7 mouse cellular contexts compared by ENCODE assay signal in genomic region chr9:102714893-102715505, GRCm38 (mm10). TPM values are rescaled to one million over a fixed set of nuclear protein-coding genes. Genes with fewer than 3 reads are reported as not detected.
A peak's percentile ranks its signal among the peaks of the same experiment; 100 is the strongest.
DNase-seq lines count a peak whose midpoint lies in the region; ATAC-seq lines count a peak whose summit lies in the region.

No protein-coding gene starts in this region.

- no peak overlapping the region for H3K4me3 ChIP-seq in embryonic facial prominence, embryonic 13.5 days
- H3K4me3 ChIP-seq in stomach, embryonic 15.5 days (replicated peaks) = no peak overlapping the region

- H3K9ac ChIP-seq in embryonic facial prominence, embryonic 13.5 days = 0 out of 2 replicates have a peak overlapping the region, but pooled peaks have one; percentile 36
- H3K9ac ChIP-seq in stomach, embryonic 15.5 days = no peak overlapping the region

- H3K36me3 ChIP-seq in embryonic facial prominence, embryonic 13.5 days = peaks cover 2% of the 10 kb centered on the region
- H3K36me3 ChIP-seq in stomach, embryonic 15.5 days = no peaks in the 10 kb centered on the region; the same call in 1 of the 2 replicates

- H3K27me3 ChIP-seq in embryonic facial prominence, embryonic 13.5 days = no peaks in the 10 kb centered on the region
- H3K27me3 ChIP-seq in stomach, embryonic 15.5 days (replicated peaks) = no peaks in the 10 kb centered on the region

- peak; percentile 56 for DNase-seq in retina, postnatal 1 day
- no peak for DNase-seq in retina, embryonic 14.5 days (ENCODE audit: low spot score)
- DNase-seq in kidney, postnatal 14 days = peak; percentile 67
- no peak for DNase-seq in right cerebral cortex, adult 2 months (ENCODE audit: low spot score in 2 of 2)
- no peak for DNase-seq in gastrocnemius, postnatal 4 days (ENCODE audit: low spot score in 2 of 2)

- H3K4me1 ChIP-seq in embryonic facial prominence, embryonic 13.5 days = peaks cover 53% of the 10 kb centered on the region
- H3K4me1 ChIP-seq in stomach, embryonic 15.5 days = peaks cover 21% of the 10 kb centered on the region

- H3K9me3 ChIP-seq in embryonic facial prominence, embryonic 13.5 days = no peaks in the 10 kb centered on the region
- H3K9me3 ChIP-seq in stomach, embryonic 15.5 days = no peaks in the 10 kb centered on the region

- 7% methylated on average over 7 of the region's 7 CpGs for WGBS in embryonic facial prominence, embryonic 13.5 days
- WGBS in stomach, embryonic 15.5 days = 8% methylated on average over 7 of the region's 7 CpGs

- no peak overlapping the region for H3K4me2 ChIP-seq in embryonic facial prominence, embryonic 13.5 days
- no peak overlapping the region for H3K4me2 ChIP-seq in stomach, embryonic 15.5 days

- peak overlapping the region; percentile 45; the same call in 1 of the 2 replicates for H3K27ac ChIP-seq in embryonic facial prominence, embryonic 13.5 days
- peak overlapping the region; percentile 17; the same call in 1 of the 2 replicates for H3K27ac ChIP-seq in stomach, embryonic 15.5 days

- ATAC-seq in embryonic facial prominence, embryonic 13.5 days (ENCODE audit: insufficient number of reproducible peaks, insufficient read depth, low FRiP score, low TSS enrichment, low read depth) = no peak
- ATAC-seq in stomach, embryonic 15.5 days (ENCODE audit: insufficient read depth, low FRiP score, low read depth) = no peak

RNA-seq across cellular contexts. Expression of gene Amotl2, which starts 1.5 kb away (rescaled TPM):
- polyA plus RNA-seq in embryonic facial prominence, embryonic 13.5 days (2015; fragmentation: Nextera tagmentation; extraction: Ambion mirVana) = 54.0 and 55.8 TPM in 2 replicates
- 35.3 and 37.7 TPM in 2 replicates for polyA plus RNA-seq in stomach, embryonic 15.5 days (2015; fragmentation: Nextera tagmentation; extraction: Ambion mirVana)
- 10 to 100 TPM; 58.1 to 61.2 TPM for total RNA-seq in gastrocnemius, postnatal 4 days (2021)

Comparison
In these comparisons a context has a peak if more than half of its experiments do, and no peak if none do; other contexts are left out.
1. DNase-seq: peak in retina, postnatal 1 day (single experiment) and kidney, postnatal 14 days (single experiment); none in retina, embryonic 14.5 days (single experiment), right cerebral cortex, adult 2 months (0 of 2) and gastrocnemius, postnatal 4 days (0 of 2).